Mouse (Mus musculus): ENCODE data around the gene Rbpj.

Rbpj gene

DNA sequence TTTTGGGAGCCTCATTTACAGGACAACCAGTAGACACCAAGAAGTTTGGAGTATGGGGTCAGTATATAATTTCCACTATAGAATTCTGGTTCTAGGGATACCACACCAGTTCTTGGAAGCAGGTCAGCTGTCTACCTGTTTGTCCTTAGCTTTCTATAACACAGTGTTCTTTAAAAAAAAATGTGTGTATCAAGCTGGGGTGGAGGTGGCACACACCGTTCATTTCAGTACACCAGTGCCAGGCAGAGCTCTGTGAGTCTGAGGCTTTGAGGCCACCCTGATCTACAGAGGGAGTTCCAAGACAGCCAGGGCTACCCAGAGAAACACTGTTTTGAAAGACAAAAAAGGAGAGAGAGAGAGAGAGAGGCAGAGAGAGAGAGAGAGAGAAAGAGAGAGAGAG is 87.3 kb downstream of the Rbpj start:
- no peak for DNase-seq

- no peak for DNase-seq
These were observed 88.2 kb downstream of the Rbpj start for GRCm38 (mm10) chr5:53554180-53554579.

GRCm38 (mm10) chr5:53554926-53555325 is 89.0 kb downstream of the Rbpj start:
- no peak for DNase-seq

- no peak for DNase-seq
These were observed 89.5 kb downstream of the Rbpj start for GRCm38 (mm10) chr5:53555474-53555873.

- DNase-seq, result no peak
These were observed 90.0 kb downstream of the Rbpj start for GRCm38 (mm10) chr5:53555929-53556328.

DNA sequence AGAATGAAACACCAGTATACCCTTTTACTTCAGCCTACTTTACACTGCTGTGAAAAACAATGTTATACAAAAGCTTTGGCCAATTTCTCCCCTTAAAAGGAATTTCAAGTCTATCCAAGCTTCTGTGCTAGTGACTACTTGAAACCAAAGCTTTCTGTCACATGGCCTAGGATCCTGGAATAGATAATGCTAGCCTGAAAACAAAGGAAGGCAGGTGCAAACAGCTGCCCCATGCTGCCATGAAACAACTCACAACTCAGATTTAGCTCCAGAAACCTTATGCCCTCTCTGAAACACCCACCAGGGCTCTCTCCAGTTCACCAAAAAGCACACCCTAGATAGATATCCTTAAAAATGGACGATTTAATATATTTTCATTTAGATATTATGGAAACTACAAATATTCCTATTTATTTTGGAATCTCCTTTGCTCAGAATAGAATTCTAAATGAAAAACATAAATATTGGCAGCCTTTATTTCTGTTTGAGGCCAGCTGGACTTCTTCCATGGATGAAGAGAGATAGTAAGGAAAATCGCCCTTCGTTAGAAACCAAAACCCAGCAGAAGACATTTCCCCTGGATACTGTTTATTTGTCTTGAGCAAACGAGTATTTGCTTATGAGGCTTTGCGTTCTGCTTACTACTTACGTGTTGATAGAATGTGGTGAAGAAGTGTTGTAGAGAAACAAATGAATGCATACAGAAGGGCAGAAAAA is 91.8 kb downstream of the Rbpj start:
- no peak for DNase-seq

DNA sequence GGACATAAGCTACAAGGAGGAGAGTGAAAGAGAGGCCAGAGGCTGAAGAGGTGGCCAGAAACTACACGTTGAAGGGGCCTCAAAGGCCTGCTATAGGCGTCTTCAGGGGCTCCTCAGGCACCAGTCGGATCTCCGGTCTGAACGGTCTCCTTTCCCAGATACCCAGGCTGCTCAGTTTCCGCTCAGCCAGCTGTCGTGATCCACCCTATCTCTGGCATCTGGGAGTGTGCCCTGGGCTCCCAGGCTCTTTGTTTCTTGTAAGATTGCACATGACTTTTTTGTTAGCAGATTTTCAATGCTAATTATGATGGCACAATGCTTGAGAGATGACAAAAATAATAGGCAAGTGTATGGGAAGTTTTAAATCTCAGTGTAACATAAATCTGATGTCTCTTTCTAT is 95.2 kb downstream of the Rbpj start:
- no peak for DNase-seq

- no peak for DNase-seq
These were observed 98.4 kb downstream of the Rbpj start for GRCm38 (mm10) chr5:53564309-53564708.

GRCm38 (mm10) chr5:53565213-53565794 is 99.4 kb downstream of the Rbpj start:
- DNase-seq, result no peak

- DNase-seq, result no peak
These were observed 100.6 kb downstream of the Rbpj start for GRCm38 (mm10) chr5:53566485-53567083.

DNA sequence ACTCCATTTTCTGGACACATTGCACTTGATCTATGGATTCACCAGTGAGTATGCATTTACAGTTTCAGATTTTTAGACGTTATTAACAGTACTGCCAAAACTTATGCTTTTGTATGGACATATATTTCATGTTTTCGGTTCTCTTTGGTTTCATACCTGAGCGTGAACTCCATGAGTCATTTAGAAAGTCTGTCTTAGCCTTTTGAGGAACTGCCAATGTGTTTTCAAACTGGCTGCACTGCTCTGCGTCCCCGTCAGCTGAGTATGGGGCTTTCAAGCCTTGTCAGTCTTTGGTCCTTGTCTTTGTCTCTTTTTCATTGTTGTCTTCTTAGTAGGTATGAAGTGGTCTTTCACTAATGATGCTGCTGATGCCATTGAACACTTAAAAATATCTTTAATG is 106.5 kb downstream of the Rbpj start:
- no peak for DNase-seq

GRCm38 (mm10) chr5:53574883-53575442 is 109.0 kb downstream of the Rbpj start:
- DNase-seq, result no peak

- no peak for DNase-seq
These were observed 111.4 kb downstream of the Rbpj start for GRCm38 (mm10) chr5:53577272-53577889.

DNA sequence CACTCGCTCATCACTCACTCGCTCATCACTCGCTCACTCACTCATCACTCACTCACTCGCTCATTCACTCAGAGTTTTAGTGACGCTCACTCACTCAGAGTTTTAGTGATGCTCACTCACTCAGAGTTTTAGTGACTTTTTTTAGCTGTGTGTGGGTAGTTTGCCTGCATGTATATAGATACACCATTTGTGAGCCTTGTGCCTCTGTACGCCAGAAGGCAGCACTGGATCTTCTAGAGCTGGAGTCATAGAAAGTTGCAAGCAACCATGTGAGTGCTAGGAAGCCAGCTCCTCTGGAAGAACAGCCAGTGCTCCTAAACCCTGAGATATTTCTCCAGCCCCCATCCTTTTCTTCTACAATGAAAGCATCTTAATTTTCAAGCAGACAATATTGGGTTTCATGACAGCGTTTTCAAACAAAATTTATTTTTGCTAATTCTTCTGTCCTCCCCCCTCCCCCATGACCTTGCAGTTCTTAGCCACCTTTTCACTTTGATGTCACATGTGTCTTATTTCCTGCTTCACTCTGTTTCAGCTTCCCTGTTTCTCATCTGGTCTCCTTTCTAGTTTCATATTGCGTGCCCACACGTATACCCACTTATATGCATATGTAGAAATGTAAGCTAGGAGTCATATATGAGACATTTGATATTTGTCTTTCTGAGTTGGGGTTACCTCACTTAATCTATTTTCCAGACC is 118.3 kb downstream of the Rbpj start:
- no peak for DNase-seq

DNA sequence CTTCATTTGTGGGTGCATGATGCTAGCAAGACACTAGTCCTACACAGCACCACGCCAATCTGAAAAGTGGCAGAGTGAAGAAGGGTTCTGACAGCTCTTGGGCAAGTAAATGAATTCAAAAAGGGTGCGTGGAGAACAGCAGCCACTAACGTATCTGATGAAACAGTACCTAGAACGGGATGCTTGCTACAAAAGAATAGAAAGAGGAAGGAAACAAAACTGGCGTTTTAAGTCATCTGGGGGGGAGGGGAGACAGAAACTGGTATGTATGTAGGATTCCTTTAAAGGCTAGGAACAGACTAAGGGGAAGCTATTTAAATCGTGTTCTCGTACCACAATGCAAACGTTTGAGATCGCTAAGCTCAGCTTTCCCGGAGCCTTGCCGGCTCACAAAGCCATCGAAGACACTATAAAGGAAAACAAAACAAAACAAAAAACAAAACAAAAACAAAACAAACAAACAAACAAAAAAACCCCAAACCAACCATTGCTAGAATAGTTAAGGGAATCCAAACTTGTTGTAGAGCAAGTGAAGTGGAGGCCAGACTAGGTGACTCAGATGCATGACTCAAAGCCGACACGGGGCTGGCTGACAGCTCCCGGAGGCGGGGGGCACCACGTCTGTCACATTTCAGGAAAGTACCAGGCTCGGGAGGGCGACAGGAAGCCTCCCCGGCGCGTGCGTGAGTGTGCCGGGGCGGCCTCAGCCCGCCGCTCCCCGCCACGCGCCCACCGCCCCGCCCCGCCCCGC is 122.6 kb downstream of the Rbpj start:
- no peak for DNase-seq

GRCm38 (mm10) chr5:53589172-53589960 is 123.4 kb downstream of the Rbpj start:
- DNase-seq, result peak; percentile 95

- DNase-seq, result peak; percentile 99
These were observed 124.3 kb downstream of the Rbpj start for GRCm38 (mm10) chr5:53590179-53590765.

DNA sequence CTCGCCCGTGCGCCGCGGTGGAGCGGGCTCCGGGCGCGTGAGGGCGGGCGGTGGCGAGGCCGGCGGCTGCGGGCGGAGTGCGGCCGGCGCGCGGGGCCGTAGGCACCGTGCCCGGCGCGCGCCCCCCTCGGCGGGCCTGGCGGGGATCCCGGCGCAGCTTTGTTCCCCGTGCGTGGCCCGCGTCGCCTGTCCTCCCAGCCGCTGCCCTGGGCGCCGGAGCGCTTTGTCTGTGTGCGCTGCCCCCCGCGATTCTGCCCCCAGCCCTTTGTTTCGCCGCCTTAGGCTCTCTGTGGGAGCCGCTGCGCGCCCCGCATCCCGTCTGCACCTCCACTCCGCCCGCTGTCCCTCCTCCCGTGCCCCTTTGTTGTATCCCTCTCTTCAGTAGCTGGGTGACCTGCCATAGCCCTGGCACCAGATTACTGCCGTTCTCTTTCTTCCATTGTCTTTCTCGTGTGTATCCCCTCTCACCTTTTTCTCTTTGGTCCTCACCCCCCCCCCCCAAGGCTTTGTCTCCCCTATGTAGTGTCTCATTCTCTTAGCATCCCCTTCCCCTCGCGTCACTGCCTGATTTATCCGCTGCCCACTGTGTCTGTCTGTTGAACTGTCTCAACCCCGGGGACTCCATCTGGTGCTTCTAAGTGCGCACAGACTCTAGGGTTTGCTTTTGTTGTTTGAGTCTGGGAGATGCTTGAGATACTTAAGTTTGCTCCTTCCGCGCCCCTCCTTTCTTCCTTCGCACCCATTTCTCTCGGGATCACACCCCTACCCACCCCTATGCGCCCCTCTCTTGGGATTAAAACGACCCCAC is 125.1 kb downstream of the Rbpj start:
- DNase-seq, result peak; percentile 39

GRCm38 (mm10) chr5:53591683-53592050 is 125.7 kb downstream of the Rbpj start:
- no peak for DNase-seq

GRCm38 (mm10) chr5:53593080-53593688 is 127.2 kb downstream of the Rbpj start:
- DNase-seq, result no peak
